Mouse (Mus musculus) adrenal gland (tissue): ENCODE results near the gene Trim56.
"Not testable (repeated sequence)": the region's sequence is repeated elsewhere in the genome, so short reads cannot be mapped to it uniquely, and the experiment has no call there.

ENCODE experiments used
- intact Hi-C: fragments of 180-260 bp; cut with DNase I; formaldehyde crosslinking; loops from one replicate; pipeline ENCODE4 v1.15.1; 2025
- long read RNA-seq, 2 experiments: library from polyadenylated mRNA; unstranded; transcript quantifications; one replicate each; pipeline ENCODE4 v2.0.0; 2020; ENCODE audit warnings: borderline replicate concordance in 1 of 2; ENCODE audit not compliant: insufficient replicate concordance in 1 of 2

The Trim56 gene
- long read RNA-seq, experiment 1, partial matches to known transcripts, result 0 of 6 reads
- long read RNA-seq, experiment 1, other reads (novel, unspliced or antisense), result 6 of 6 reads
- long read RNA-seq, experiment 2, partial matches to known transcripts, result 0 of 6 reads
- long read RNA-seq, experiment 2, other reads (novel, unspliced or antisense), result 6 of 6 reads

- intact Hi-C loops, result no loop called here
Measured at GRCm38 (mm10) chr5:137115866-137116847, at the start of gene Trim56. Gene Trim56 (minus strand): TSS chr5:137116209.

GRCm38 (mm10) chr5:137161853-137162252 lies 45.8 kb upstream of the Trim56 start:
- intact Hi-C loops, result no loop called here

- intact Hi-C loops, result no loop called here
Measured at GRCm38 (mm10) chr5:137159461-137159860, 43.5 kb upstream of the Trim56 start.

DNA sequence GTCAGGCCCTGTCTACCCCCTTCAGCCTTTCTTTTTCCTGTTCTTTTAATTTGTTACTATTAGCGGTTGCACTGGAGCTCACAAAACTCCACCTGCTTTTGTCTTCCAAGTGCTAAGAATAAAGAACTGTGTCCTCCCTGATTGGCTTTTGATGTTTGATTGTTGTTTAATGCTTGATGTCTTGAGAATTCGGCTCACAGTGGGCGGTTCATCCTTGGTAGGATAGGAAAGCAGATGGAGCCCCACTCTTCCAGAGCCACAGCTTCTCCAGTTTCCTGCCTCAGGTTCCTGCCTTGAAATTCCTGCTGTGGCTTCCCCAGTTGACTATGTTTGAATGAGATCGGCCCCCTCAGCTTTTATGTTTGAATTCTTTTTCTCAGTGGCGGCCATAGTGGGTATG lies 37.3 kb upstream of the Trim56 start:
- intact Hi-C loops, result no loop called here

DNA sequence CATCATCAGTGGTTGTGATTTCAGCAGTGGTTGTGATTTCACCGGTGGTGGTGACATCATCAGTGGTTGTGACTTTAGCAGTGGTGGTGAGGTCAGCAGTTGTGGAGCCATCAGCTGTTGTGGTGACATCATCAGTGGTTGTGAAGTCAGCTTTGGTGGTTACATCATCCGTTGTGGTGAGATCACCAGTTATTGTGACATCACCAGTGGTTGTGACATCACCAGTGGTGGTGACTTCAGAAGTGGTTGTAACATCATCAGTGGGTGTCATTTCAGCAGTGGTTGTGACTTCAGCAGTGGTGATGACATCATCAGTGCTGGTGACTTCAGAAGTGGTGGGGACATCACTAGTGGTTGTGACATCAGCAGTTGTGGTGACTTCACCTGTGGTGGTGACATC lies 36.6 kb upstream of the Trim56 start:
- intact Hi-C loops, result no loop called here

- intact Hi-C loops, result not testable (repeated sequence)
Measured at GRCm38 (mm10) chr5:137149272-137149882, 33.4 kb upstream of the Trim56 start, which contains the start of gene Muc3. Gene Muc3 (minus strand): TSS chr5:137149322.

GRCm38 (mm10) chr5:137140836-137141235 lies 24.8 kb upstream of the Trim56 start:
- intact Hi-C loops, result no loop called here

GRCm38 (mm10) chr5:137138977-137139376 lies 23.0 kb upstream of the Trim56 start:
- intact Hi-C loops, result loop anchor here (10.0 kb wide), 1 partner anchor 246 kb away; no protein-coding TSS in a partner anchor

DNA sequence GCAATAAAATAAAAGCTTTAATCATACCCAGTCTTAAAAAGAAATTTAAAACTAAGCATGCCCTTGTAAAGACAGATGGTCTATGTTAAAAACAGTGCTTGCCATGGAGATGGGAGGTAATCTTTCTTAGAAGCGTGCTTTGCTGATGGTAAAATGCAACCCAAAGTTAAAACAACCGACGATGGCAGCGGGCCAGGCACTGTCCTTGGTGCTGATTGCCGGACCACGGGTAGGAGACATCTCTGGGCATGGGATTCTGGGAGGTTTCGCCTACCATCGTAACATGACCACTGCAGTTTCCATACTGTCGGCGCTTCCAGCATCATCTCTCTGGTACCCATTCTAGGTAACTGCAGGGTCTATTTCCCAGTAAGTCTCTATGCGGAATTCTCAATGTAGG lies 18.9 kb upstream of the Trim56 start:
- intact Hi-C loops, result loop anchor here (5.0 to 10.0 kb wide), 2 partner anchors 250 to 362 kb away; no protein-coding TSS in a partner anchor

DNA sequence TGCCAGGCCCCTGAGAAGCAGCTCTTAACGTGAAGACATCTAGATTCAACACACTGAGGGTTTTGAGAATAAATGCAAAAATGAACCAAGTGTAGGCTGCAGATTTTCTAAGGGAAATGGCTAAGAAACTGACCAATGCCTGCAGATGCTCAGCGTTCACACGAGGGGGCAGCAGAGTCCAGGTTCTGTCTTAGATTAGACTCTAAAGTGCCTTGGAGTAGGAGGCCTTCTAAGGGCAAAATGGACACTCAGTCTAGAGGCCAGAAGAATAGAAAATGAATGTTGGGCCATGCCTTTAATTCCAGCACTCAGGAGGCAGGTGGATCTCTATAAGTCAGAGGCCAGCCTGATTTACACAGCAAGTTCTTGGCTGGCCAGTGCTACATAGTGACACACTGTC lies 15.5 kb upstream of the Trim56 start:
- intact Hi-C loops, result loop anchor here (1.0 to 10.0 kb wide), 3 partner anchors 155 to 366 kb away; no protein-coding TSS in a partner anchor

- intact Hi-C loops, result no loop called here
Measured at GRCm38 (mm10) chr5:137129281-137129680, 13.3 kb upstream of the Trim56 start.

DNA sequence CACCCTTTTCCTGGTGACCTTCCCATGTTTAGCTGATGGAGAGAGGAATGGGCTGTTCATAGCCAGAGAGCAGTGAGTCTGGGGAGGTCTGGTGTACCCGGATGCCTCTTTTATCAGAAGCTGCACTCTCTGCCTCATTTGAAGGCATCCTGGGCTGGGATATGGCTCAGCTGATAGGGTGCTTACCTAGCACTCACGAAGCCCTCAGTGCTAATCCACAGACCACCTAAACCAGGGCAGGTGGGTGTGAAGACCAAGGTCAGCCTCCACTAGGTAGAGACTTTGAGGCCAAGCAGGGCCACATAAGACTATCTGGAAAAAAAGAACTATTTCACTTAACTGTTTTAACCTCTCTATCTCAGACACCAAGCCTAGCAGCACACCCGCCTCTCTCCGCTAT lies 7.5 kb upstream of the Trim56 start:
- intact Hi-C loops, result loop anchor here (2.0 kb wide), 1 partner anchor 163 kb away; the partner anchor contains the start of gene Ache

DNA sequence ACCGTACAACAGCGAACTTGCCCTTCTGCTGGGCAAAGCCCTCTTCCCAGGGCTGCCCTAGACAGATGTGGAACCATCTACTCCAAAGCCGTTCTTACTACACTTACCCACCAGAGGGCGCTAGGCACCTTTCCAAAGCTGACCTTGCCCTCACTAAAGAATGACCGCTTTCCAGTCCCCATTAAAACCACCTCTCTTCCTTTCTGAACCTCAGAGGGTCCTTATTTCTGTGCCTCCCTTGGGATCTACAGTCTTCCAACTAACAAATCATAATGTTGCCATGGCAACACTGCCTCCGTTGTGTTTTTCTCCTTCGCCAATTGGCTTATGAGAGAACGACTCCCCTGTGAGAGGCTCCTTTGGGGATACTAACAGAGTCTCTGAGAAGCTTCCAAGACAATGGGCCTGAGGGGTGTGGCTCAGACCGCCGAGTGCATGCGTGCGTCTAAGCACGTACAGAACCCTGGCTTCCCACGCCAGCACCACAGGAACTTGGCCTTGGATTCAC lies 6.7 kb upstream of the Trim56 start:
- intact Hi-C loops, result loop anchor here (2.0 kb wide), 1 partner anchor 164 kb away; the partner anchor contains the start of gene Ache

DNA sequence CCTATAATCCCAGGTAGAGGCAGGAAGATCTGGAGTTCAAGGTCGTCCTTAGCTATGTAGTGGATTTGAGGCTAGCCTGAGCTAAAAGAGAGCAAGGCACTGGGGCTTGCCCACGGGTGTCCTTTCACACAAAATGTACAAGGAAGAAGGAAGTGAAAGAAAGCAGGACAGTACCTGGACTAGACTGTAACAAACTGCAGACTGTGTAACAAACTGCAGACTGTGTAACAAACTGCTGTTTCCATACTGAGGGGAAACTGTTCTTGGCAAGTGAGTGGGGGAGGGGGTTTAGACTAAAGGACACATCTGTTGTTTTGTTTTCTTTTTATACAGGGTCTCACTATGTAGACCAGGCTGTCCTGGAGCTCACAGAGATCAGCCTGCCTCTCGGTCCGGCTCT lies 5.3 kb upstream of the Trim56 start:
- intact Hi-C loops, result no loop called here

GRCm38 (mm10) chr5:137118878-137119277 lies 2.9 kb upstream of the Trim56 start:
- intact Hi-C loops, result no loop called here

- intact Hi-C loops, result not testable (repeated sequence)
Measured at GRCm38 (mm10) chr5:137117994-137118393, 2.0 kb upstream of the Trim56 start.

- intact Hi-C loops, result no loop called here
Measured at GRCm38 (mm10) chr5:137116987-137117386, 978 bp upstream of the Trim56 start.

- intact Hi-C loops, result no loop called here
Measured at GRCm38 (mm10) chr5:137114891-137115561, 983 bp downstream of the Trim56 start.

GRCm38 (mm10) chr5:137111542-137112408 lies 4.2 kb downstream of the Trim56 start:
- intact Hi-C loops, result no loop called here

DNA sequence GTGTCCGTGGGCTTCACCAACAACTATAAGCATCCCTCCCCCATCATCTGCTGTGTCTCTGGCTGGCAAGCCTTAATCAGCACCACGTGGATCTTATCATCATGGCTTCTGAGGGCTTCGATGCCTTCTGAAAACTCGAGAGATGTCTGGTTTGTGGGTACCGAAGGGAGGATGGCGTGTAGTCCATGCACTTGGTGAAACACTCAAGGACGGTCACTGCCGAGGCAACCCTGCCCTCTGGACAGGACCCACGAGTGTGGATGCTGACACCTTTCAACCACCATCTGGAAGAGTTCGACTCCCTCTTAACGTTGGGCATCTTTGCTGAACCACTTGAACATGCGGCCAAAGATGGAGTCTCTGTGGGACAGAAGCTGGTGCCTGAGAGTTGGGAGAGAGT lies 5.1 kb downstream of the Trim56 start:
- intact Hi-C loops, result no loop called here
